Comparison of ENCODE assay signal across 10 mouse cellular contexts in the genomic region with DNA sequence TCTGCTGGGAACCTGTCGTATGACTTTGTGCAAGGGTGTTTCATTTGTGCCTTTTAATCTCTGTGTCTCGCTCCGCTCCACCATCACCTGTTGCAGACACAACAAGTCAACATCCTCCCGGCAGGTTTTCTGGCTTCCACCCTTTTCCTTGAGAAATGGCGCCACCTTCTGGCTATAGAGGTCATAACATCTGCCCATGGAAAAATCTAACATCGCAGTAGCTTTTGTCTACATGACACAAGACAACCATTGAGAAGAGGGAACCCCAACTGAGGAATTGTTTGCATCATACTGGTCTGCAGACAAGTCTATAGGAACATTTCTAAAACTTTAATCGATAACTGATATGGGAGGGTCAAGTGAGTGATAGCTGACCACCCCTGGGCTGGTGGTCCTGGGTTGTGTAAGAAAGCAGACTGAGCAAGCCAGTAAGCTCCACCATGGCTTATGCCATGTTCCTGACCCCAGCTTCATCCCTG. TPM values are rescaled to one million over a fixed set of nuclear protein-coding genes. Genes with fewer than 3 reads are reported as not detected.
DNase-seq lines count a peak whose midpoint lies in the region; ATAC-seq and TF ChIP-seq lines count a peak whose summit lies in the region.
"Had no signal": no experiment of that assay in that cellular context is flagged by ENCODE, and none has a peak within 500 bp of the region (broad histone marks: within the 10 kb centered on the region; RNA-seq: fewer than 3 reads in every experiment).

No protein-coding gene starts in this region.

- H3K4me3 ChIP-seq in kidney, postnatal 0 days (replicated peaks; ENCODE audit: low read depth, low read length) = no peak overlapping the region
- H3K4me3 ChIP-seq in liver, embryonic 12.5 days = peak overlapping the region; percentile 16
- no peak overlapping the region for H3K4me3 ChIP-seq in neural tube, embryonic 11.5 days (ENCODE audit: low read depth, low read length)
- H3K4me3 ChIP-seq: embryonic facial prominence, embryonic 13.5 days had no signal

- no peaks in the 10 kb centered on the region for H3K4me1 ChIP-seq in kidney, postnatal 0 days (replicated peaks; ENCODE audit: insufficient read depth, low read length)
- H3K4me1 ChIP-seq in liver, embryonic 12.5 days = peaks cover 40% of the 10 kb centered on the region
- no peaks in the 10 kb centered on the region for H3K4me1 ChIP-seq in neural tube, embryonic 11.5 days (ENCODE audit: control insufficient read depth, insufficient read depth, low read length)

- ATAC-seq in kidney, postnatal 0 days (replicated peaks; ENCODE audit: low FRiP score, low read depth) = no peak
- peak; percentile 10 for ATAC-seq in liver, embryonic 12.5 days
- peak; percentile 23; the same call in 1 of the 2 replicates for ATAC-seq in neural tube, embryonic 11.5 days (ENCODE audit: insufficient read depth, low FRiP score, low TSS enrichment)

- H3K9ac ChIP-seq in kidney, postnatal 0 days (ENCODE audit: low read depth, low read length) = no peak overlapping the region
- peak overlapping the region; percentile 62 for H3K9ac ChIP-seq in liver, embryonic 12.5 days
- no peak overlapping the region for H3K9ac ChIP-seq in neural tube, embryonic 11.5 days (ENCODE audit: low read length)
- H3K9ac ChIP-seq: embryonic facial prominence, embryonic 13.5 days had no signal

- peaks cover 7% of the 10 kb centered on the region; the same call in 1 of the 2 replicates for H3K27me3 ChIP-seq in kidney, postnatal 0 days (ENCODE audit: insufficient read depth, low read length)
- peaks cover 7% of the 10 kb centered on the region; the same call in 1 of the 2 replicates for H3K27me3 ChIP-seq in liver, embryonic 12.5 days (replicated peaks)
- H3K27me3 ChIP-seq in neural tube, embryonic 11.5 days (ENCODE audit: control insufficient read depth, insufficient read depth, low read length) = peaks cover 21% of the 10 kb centered on the region

- no peaks in the 10 kb centered on the region for H3K36me3 ChIP-seq in kidney, postnatal 0 days (ENCODE audit: insufficient read depth, low read length)
- H3K36me3 ChIP-seq in liver, embryonic 12.5 days = no peaks in the 10 kb centered on the region
- H3K36me3 ChIP-seq in neural tube, embryonic 11.5 days (ENCODE audit: control insufficient read depth, insufficient read depth, low read length) = no peaks in the 10 kb centered on the region
- H3K36me3 ChIP-seq: embryonic facial prominence, embryonic 13.5 days had no signal

- no peak overlapping the region for H3K4me2 ChIP-seq in kidney, postnatal 0 days (ENCODE audit: low read length)
- H3K4me2 ChIP-seq in liver, embryonic 12.5 days = peak overlapping the region; percentile 66
- H3K4me2 ChIP-seq in neural tube, embryonic 11.5 days (ENCODE audit: low read depth) = no peak overlapping the region
- H3K4me2 ChIP-seq: embryonic facial prominence, embryonic 13.5 days had no signal

- no peak overlapping the region for H3K27ac ChIP-seq in kidney, postnatal 0 days
- H3K27ac ChIP-seq in liver, embryonic 12.5 days = peak overlapping the region; percentile 95
- H3K27ac ChIP-seq in neural tube, embryonic 11.5 days (ENCODE audit: low read depth, low read length) = no peak overlapping the region
- H3K27ac ChIP-seq: embryonic facial prominence, embryonic 13.5 days had no signal

- 4% methylated on average over 7 of the region's 7 CpGs for WGBS in kidney, postnatal 0 days
- 7% methylated on average over 7 of the region's 7 CpGs for WGBS in liver, embryonic 12.5 days (ENCODE audit: insufficient replicate concordance)
- WGBS in neural tube, embryonic 11.5 days = 4% methylated on average over 7 of the region's 7 CpGs

- peak; percentile 74 for DNase-seq in urinary bladder, postnatal 14 days (ENCODE audit: low spot score)
- DNase-seq in urinary bladder, postnatal 10 days (ENCODE audit: low spot score) = no peak
- DNase-seq in cerebellum, postnatal 14 days = peak; percentile 91 to 93
- peak; percentile 75 to 86 for DNase-seq in frontal cortex, postnatal 36 days (ENCODE audit: low spot score in 2 of 2)
- peak; percentile 82 for DNase-seq in kidney, postnatal 0 days (ENCODE audit: low spot score)
- peak; percentile 75 for DNase-seq in neural tube, embryonic 11.5 days (ENCODE audit: low spot score)
- peak; percentile 59 for DNase-seq in testis, postnatal 14 days (ENCODE audit: low spot score)

- H3K9me3 ChIP-seq in kidney, postnatal 0 days (replicated peaks; ENCODE audit: low read length) = no peaks in the 10 kb centered on the region
- no peaks in the 10 kb centered on the region for H3K9me3 ChIP-seq in liver, embryonic 12.5 days (replicated peaks)
- H3K9me3 ChIP-seq in neural tube, embryonic 11.5 days (ENCODE audit: control insufficient read depth, low read length) = no peaks in the 10 kb centered on the region
- H3K9me3 ChIP-seq: embryonic facial prominence, embryonic 13.5 days had no signal

- peak; percentile 91 for TF ChIP-seq CTCF in kidney, postnatal 0 days (IDR thresholded peaks at IDR 0.05; ENCODE audit: low read depth)

RNA-seq across cellular contexts. Expression of a gene that starts 20.5 kb away (rescaled TPM):
- 60.7 and 61.9 TPM in 2 replicates for polyA plus RNA-seq in kidney, postnatal 0 days (2015; fragmentation: Nextera tagmentation; extraction: Ambion mirVana)
- 63.5 and 65.7 TPM in 2 replicates for polyA plus RNA-seq in liver, embryonic 12.5 days (2016; fragmentation: Nextera tagmentation; extraction: Ambion mirVana)
- 30.0 and 32.9 TPM in 2 replicates for polyA plus RNA-seq in neural tube, embryonic 11.5 days (2014; fragmentation: Nextera tagmentation; extraction: Ambion mirVana)

RNA-seq across cellular contexts. Expression of a gene that starts 39.4 kb away (rescaled TPM):
- 0.33 TPM in 1 of 2 replicates, not detected in the other for polyA plus RNA-seq in kidney, postnatal 0 days (2015; fragmentation: Nextera tagmentation; extraction: Ambion mirVana)
- polyA plus RNA-seq in liver, embryonic 12.5 days (2016; fragmentation: Nextera tagmentation; extraction: Ambion mirVana) = not detected in 2 replicates
- polyA plus RNA-seq in neural tube, embryonic 11.5 days (2014; fragmentation: Nextera tagmentation; extraction: Ambion mirVana) = not detected in 2 replicates
- polyA plus RNA-seq: embryonic facial prominence, embryonic 13.5 days; stomach, embryonic 16.5 days had no signal

RNA-seq across cellular contexts. Expression of a gene that starts 53.8 kb away (rescaled TPM):
- polyA plus RNA-seq in kidney, postnatal 0 days (2015; fragmentation: Nextera tagmentation; extraction: Ambion mirVana) = 44.6 and 46.1 TPM in 2 replicates
- 26.0 and 27.0 TPM in 2 replicates for polyA plus RNA-seq in liver, embryonic 12.5 days (2016; fragmentation: Nextera tagmentation; extraction: Ambion mirVana)
- 6.8 and 8.3 TPM in 2 replicates for polyA plus RNA-seq in neural tube, embryonic 11.5 days (2014; fragmentation: Nextera tagmentation; extraction: Ambion mirVana)
